Mouse (Mus musculus) liver, embryonic 14 days (tissue): Measurements from ENCODE around the gene Ssxb8. TPM values are rescaled to one million over a fixed set of nuclear protein-coding genes. Genes with fewer than 3 reads are reported as not detected.

Experiments used
- polyA plus RNA-seq: library from polyadenylated mRNA; depleted of rRNA; stranded (reverse); fragments of >200 nt; gene quantifications from 2 replicates; pipeline ENCODE4 v1.2.3, GENCODE M21; 2012; rRNA removed

Ssxb8 gene
- polyA plus RNA-seq, result not detected in 2 replicates

DNA sequence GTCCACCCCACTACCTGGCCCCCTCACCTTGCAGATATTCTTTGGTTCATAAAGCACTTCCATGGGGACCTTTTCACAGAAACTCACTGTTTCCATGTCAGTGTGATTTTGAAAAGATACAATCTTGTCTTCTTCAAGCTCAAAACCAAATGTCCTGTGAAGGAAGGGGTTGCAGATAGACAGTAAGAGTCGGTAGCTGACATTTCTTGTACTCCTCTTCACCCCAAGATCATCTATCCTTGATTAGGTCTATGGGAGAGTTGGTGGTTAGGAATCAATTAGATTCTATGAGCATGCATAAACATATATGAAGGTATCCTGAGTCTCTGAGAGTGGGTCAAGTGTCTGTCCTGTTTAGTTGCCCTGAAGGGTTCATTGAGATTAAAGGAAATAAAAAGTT is at the start of gene Ssxb8:
Gene Ssxb8, minus strand, starts transcription at position 101 of the 400 bp plus-strand sequence.

Other genes with a start within 250 kb of the Ssxb8 start
- gene Ssxb2, start 229.1 kb downstream of the Ssxb8 start, polyA plus RNA-seq, result not detected in 2 replicates
- gene Gm14459, start 165.9 kb downstream of the Ssxb8 start, polyA plus RNA-seq, result not detected in 2 replicates
- gene Ssxb6, start 142.6 kb downstream of the Ssxb8 start, polyA plus RNA-seq, result not detected in 2 replicates
- gene Ssxb3, start 99.0 kb downstream of the Ssxb8 start, polyA plus RNA-seq, result not detected in 2 replicates
- gene Ssx9, start 57.6 kb upstream of the Ssxb8 start, polyA plus RNA-seq, result not detected in 2 replicates
- gene Ssxb5, start 112.8 kb upstream of the Ssxb8 start, polyA plus RNA-seq, result not detected in 2 replicates
- not detected in 2 replicates for gene Gm6592, start 153.2 kb upstream of the Ssxb8 start, polyA plus RNA-seq
- not detected in 2 replicates for gene Gm5751, start 183.4 kb upstream of the Ssxb8 start, polyA plus RNA-seq
- gene B630019K06Rik, start 201.5 kb upstream of the Ssxb8 start, polyA plus RNA-seq, result 0.12 and 0.17 TPM in 2 replicates